Mouse (Mus musculus): Measurements from ENCODE around the gene Setd1b.

DNA sequence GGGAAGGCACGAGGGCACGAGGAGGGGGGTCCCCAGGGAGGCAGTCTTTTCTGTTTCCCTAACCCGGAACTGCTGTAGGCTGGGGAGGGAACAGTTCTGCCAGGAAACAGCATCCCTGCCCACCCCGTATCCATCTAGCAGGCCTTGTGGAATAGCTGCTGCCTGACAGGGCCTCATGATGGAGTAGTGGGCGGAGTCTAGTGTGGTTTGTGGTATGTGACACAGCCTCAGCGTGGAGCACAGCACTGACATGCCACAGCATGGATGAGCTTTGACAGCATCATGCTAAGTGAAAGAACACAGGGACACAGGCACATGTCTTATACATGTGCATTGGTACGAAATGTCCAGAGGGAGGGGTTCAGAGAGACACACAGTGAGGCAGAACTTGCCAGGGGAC lies 39.6 kb upstream of the Setd1b start:
- TF ChIP-seq POLR2A (IDR thresholded peaks at IDR 0.05; ENCODE audit: control insufficient read depth, low read depth, low read length), result no peak
- no peak for TF ChIP-seq CTCF (IDR thresholded peaks at IDR 0.05; ENCODE audit: control insufficient read depth, insufficient read depth, insufficient replicate concordance, low read depth, low read length)
